Mouse (Mus musculus) T-helper 2 cell (primary cell): ENCODE data around the gene Olfr94.
"Not testable (repeated sequence)": the region's sequence is repeated elsewhere in the genome, so short reads cannot be mapped to it uniquely, and the experiment has no call there.

ENCODE experiments used
- in situ Hi-C: fragments of 300-600 bp; cut with MboI, MseI; formaldehyde crosslinking; loops from one replicate; pipeline ENCODE4 v1.15.1; 2025; ENCODE audit warnings: high pct_unique_total_duplicates

Gene Olfr94

DNA sequence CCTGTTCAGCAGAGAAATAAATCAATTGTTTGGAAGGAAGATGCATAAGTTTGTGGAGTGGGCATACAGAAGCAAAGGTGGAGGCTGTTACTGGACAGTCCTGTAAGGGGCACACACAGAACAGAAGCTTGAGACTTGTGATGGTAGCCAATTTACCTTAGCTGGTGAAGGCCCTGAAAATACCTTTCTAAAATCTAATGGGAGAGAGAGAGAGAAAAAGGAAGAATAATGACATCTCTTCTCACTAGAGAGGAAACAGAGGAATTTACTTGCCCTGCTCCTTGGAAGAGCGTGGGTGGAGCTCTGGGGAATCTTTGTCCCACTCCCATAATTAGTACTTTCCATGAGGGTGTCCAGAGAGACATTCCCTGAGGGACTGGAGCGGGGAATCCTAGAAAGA lies at the start of gene Olfr94:
Gene Olfr94, minus strand, starts transcription at position 101 of the 400 bp plus-strand sequence.
- in situ Hi-C loops = loop anchor here (5.0 to 10.0 kb wide), 2 partner anchors 129 to 306 kb away; partner anchors contain the start of genes Trim31 and Trim40

DNA sequence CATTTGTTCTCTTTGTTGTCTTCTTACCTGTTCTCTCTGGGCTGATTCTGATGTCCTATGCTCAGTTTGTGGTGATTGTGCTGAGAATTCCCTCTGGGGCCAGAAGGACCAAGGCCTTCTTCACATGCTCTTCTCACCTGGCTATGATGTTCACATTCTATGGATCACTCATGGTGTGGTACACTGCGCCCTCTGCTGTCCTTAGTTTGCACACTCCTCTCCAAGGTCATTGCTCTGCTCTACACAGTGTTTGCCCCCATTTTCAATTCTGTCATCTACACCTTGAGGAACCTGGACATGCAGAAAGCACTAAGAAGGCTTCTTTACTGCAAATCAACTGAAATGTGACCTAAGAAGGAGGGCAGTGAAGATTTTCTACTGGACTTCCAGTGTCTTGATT lies 49.8 kb upstream of the Olfr94 start:
- in situ Hi-C loops = no loop called here

DNA sequence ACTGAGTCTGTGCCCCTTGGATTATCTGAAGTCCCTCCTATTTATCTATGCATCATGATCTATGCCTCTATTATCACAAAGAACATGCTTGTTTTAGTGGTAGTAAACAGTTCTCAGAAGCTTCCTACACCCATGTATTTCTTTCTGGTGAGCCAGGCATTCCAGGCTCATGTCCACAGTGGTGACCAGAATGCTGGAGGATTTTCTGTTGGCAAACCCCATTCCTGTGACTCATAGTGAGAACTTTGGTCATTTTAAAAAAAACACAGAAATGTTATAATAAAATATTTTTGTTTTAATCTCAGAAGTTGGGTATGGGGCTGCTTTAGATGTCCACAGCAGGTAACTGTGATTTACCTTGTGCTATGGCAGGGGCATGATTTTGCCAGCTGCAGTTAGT lies 48.7 kb upstream of the Olfr94 start:
- in situ Hi-C loops = no loop called here

DNA sequence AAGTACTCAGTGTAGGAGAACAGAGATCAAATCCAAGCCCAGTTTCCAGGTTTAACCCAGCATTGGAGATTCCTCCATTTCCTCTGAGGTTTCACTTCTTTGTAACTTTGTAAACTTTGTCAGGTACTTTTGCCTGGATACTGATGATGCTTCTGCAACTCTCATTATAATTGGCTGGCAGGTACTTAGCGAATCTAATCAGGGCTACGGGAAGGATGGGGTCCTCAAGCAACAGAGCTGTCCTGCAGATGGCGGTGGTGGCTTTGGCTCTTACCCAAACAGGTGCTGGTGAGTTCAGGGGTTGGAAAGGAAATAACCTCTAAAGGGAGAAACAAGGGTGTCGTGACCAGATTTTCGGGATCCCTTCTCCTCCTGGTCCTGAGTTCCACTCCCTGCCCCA lies 45.9 kb upstream of the Olfr94 start:
- in situ Hi-C loops = no loop called here

DNA sequence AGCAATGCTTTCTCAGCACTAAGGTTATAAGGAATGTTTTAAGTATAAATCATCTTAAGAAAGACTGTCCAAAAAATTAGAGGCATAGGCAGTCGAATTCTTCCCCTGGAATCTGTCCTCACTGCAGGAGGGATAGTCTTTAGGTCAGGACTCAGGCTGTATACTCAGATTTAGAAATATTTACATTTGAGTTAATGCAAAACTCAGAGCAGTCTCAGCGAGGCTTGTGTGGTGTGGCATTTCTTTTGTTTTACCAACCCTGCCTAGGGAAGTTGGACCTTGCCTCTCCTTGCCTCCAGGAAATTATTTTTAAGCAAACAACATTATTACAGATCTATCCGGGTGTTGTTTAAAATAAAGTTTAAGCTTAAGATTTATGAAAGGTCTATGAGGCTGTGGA lies 41.4 kb upstream of the Olfr94 start:
- in situ Hi-C loops = no loop called here

DNA sequence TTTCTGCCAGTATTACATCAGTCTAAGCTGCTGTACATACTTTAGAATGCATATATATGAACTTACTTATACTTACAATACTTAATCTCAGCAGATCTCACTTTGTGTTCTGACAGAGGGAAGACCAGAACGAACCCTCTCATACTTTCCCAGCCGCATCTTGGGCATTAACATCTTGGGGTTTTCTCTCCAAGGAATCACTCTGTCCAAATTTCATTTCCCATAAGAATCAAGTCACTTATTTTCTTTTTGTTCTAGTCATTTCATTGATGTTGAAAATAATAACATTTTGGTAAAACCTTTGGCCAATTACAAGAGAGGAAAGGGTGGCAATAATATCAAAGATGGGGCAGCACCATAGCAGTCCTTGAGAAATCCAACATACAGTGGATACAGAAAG lies 36.4 kb upstream of the Olfr94 start, which contains the start of gene Olfr97:
Gene Olfr97, minus strand, starts transcription at position 101 of the 400 bp plus-strand sequence.
- in situ Hi-C loops = not testable (repeated sequence)

DNA sequence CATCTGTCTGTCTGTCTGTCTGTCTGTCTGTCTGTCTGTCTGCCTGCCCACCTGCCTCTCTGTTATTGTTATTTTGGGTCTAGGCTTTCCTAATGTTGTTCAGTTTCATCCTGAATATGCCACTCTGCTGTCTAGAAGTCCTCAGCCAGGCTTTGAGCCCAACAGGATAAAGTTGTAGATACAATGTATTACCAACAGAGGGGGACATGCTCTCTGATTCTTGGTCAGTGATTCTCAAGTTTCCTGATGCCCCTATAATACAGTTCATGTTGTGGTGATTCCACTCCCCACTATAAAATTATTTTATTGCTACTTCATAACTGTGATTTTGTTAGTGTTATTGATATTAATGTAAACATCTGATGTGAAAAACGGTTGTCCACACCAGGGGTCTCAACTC lies 21.1 kb upstream of the Olfr94 start:
- in situ Hi-C loops = no loop called here

DNA sequence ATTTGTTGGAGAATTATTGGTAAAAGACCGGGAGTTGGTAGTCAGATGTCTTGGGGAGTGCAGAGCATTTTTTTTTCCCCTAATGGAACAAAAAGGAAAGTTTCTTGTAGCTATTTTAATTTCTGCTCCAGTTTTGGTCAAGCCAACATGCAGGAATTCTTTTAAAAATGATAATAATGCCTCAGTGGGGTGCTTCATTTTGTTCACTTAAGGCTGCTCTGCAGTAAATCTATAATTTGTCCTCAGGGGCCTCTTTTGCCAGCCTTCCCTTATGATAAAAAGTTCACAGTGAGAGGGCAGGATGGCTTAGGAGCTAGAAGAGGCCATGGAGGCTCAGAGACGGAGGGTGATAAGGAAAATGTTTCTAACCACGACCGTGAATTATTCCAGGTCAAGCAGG lies 19.1 kb upstream of the Olfr94 start, which contains the start of gene Olfr96:
Gene Olfr96, plus strand, starts transcription at position 301 of the 400 bp plus-strand sequence.
- in situ Hi-C loops = no loop called here

DNA sequence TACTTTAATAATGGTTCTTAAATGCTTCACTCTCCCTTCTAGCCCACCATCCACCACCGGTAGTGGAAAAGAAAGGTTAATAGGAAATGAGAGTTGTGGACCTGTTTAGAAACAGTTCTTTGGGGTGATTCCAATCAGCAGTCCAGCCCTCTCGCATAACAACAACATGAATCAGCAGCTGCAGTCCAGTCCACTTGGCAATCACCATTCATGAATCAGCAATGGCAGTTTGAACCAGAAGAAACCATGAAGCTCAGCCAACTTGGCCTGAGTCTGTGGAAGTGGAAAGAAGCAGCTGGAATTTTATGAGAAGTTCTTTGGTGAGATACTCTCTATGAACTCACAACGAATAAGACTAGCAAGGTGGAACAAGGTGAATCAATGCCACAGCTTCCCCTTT lies 17.7 kb upstream of the Olfr94 start:
- in situ Hi-C loops = no loop called here

DNA sequence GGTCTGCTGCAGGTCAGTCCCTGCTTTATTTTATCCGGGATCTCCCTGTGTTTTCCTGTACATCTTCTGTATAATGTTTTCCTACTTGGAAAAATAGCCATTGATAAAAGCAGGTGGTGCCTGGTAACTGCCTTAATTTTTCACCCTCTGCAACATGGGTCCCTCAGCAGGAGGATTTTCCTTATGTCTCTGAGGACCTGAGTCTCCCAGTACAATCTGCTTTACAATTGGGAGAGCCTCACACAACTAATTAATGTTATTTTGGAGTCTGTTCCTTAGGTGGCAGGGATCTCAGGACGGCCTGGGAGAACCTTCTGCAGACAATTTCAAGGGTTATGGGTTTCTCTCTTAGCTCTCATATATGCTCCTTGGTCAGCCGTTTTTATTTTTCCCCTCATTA lies 12.2 kb upstream of the Olfr94 start, which contains the start of gene Olfr95:
Gene Olfr95, minus strand, starts transcription at position 101 of the 400 bp plus-strand sequence.
- in situ Hi-C loops = no loop called here

DNA sequence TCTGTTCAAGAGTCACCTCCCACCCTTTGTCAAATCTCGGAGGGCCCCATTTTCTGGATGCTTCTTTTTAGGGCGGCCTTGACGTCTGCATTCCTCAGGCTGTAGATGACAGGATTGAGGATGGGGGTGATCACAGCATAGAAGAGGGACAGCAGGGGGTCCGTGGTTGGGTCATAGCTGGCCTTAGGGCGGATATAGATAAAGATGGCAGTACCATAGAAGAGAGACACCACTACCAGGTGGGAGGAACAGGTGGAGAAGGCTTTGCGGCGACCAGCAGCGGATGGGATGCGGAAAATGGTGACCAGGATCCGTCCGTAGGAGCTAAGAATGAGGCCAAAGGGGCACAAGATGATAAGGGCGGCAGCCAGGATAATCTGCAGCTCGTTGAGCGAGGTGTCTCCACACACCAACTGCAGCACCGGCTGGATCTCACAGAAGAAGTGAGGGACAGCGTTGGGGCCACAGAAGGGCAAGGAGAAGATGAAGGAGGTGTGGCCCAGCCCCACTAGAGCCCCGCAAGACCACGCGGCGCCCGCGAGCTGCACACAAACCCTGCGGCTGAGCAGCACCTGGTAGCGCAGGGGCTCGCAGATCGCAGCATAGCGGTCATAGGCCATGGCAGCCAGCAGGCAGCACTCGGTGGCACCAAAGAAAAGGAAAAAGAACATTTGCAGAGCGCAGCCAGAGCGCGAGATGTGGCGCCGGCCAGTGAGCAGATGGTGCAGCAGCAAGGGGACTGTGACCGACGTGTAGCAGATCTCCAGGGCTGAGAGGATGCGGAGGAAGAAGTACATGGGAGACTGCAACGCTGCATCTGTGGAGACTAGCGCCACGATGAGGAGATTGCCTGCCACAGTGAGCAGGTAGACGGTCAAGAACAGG lies 10.3 kb upstream of the Olfr94 start:
- in situ Hi-C loops = no loop called here

DNA sequence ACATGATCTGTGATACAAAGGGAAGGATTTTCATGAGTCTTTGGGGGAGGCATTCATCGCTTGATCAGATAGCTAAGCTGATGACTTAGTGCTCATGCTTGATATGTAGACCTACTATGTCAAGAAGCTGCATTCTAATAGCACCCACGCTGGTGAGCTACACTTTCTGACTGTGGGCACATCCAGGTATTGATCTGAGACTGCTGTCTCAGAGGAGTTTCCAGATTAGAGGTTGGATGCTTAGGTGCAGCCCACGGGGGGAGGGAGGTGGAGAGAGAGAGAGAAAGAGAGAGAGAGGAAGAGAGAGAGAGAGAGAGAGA lies 3.1 kb upstream of the Olfr94 start:
- in situ Hi-C loops = loop anchor here (5.0 to 10.0 kb wide), 2 partner anchors 132 to 309 kb away; partner anchors contain the start of genes Trim31 and Trim40

DNA sequence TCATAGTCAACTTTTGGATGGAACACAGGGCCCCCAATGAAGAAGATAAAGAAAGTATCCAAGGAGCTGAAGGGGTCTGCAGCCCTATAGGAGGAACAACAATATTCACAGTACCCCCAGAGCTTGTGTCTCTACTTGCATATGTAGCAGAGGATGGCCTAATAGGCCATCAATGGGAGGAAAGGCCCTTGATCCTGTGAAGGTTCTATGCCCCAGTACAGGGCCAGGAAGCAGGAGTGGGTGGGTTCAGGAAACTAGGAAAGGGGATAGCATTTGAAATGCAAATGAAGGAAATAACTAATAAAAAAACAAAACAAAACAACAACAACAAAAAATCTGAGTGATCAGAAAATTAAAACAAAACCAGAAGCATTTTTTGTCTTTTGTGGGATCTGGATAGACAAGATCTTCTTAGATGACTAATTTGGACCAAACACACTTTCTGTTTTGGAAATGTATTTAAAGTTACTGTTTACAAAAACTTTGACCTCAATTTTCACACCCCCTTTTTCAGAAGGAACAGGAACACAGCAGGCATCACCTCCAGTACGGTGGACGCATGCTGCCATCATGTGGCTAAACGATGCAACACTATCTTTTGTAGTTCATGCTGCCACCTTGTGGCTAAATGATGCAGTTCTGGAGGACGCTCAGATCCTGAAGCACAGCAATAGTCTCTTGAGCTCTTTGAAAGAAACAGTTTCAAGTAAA lies 2.6 kb upstream of the Olfr94 start:
- in situ Hi-C loops = loop anchor here (5.0 to 10.0 kb wide), 2 partner anchors 131 to 309 kb away; partner anchors contain the start of genes Trim31 and Trim40

DNA sequence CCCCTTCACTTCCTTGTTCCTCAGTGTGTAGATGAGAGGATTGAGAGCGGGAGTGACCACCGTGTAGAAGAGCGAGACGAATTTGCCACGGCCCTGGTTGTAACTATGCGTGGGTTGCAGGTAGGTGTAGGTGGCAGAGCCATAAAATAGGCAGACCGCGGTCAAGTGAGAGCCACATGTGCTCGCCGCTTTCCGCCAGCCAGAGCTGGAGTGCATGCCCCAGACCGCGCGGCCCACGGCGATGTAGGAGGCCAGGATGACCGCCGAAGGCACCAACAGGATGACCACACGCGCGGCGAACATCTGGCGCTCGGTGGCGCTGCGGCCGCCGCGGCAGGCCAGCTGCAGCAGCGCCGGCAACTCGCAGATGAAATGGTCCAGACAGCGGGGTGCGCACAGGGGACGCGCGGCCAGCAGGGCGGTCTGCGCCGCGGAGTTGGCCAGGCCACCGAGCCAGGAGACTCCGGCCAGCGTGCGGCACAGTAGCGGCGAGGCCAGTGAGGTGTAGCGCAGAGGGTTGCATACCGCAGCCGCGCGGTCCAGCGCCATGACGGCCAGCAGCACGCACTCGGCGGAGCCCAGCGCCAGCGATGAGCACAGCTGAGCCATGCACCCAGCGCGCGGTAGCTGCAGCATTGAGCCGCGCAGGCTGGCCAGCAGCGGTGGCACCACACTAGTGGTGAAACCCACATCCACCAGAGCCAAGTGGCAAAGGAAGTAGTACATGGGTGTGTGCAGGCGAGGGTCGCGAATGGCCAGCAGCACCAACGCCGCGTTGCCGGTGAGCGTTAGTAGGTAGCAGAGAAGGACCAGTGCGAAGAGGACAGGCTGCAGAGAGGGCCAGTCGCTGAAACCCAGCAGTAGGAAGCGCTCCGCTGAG lies 3.7 kb downstream of the Olfr94 start:
- in situ Hi-C loops = no loop called here

DNA sequence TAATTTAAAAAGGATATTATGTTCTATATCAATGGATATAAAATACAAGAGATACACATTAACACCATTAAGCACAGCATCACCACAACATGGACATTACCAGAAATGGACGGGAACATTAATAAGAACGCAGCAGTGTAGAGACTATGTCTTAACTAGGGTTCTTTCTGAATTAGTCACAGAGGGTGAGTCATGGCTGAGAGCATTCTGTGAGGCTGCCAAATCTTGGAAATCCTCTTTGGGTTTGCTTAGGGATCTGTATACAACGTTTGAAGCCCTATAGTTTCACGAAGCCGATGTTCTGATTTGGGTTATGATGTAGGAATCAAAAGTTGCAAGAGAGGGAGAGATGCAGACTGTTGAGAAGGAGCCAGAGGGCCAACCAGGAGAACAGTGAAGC lies 6.0 kb downstream of the Olfr94 start:
- in situ Hi-C loops = no loop called here

DNA sequence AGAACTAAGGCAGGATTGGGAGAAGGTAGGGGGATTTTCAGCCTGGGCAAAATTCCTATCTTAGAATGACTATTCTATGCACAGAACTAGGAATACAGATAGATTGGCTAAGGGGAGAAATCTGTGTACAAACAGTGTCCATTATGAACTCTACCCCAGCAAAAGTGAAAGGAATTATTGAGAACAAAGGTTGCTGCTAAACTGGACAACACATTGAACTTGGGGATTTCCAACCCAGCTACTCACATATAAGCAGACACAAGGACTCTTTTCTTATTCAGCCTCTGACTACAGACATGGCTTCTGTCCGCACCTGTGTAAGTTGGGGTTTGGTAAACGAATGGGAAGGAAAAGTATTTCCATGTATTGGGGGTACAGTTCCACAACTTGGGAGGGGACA lies 7.1 kb downstream of the Olfr94 start, which contains the start of gene Ubd:
Gene Ubd, plus strand, starts transcription at position 237 of the 400 bp plus-strand sequence.
- in situ Hi-C loops = no loop called here

DNA sequence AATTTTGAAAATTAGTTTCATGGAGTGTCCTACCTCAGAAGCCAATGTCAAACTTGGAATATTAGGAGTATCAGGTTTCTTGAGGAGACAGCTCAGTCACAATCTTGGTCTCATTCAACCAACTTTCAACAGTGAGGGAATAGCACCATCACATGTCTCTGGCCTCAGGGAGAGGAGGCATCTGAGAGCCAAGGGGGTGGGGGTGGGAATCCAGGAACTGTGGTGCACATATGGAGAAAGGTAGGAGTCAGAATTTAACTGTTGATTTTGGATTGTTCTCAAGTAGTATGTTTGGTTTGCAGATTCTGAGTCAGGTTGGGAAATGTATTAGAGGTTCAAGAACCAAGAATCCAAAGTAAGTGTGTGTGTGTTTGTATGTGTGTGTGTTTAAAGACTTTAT lies 7.8 kb downstream of the Olfr94 start:
- in situ Hi-C loops = no loop called here

DNA sequence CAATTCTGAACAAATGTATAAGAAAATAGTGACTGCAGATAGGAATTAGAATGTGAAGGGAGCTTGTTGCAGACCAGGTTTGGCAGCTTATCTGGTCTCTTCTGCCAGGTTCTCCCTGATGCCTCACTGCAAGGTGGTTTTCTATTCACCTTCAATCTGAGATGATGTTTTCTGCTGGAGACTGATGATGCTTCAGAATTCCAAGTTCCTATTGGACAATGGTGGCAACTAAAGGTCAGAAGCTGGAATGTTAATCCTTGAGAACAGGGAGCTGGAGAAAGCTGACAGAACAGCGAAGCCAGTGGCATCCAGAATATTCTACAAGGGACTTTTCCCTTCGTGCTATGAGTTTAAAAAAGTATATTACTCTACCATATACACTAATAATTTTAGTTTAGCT lies 10.1 kb downstream of the Olfr94 start:
- in situ Hi-C loops = no loop called here

DNA sequence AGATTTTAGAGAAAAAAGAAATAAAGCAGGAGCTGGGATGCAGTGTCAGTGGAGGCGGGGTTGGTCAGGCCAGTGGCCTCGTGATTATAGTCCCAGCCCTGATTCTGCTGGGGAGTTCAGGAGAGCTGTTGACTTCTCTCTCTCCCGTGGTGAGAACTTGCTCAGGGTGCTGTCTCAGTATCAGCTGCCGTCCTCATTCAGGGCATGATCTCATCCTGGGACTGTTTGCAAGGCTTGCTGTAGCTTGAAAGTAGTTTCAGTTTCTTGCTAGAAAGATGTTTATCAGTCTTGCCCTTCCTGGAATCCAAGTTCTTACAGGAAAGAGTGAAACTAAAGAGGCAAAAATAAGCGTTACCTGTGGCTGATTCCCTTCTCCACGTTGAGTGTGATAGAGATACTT lies 15.3 kb downstream of the Olfr94 start:
- in situ Hi-C loops = no loop called here

DNA sequence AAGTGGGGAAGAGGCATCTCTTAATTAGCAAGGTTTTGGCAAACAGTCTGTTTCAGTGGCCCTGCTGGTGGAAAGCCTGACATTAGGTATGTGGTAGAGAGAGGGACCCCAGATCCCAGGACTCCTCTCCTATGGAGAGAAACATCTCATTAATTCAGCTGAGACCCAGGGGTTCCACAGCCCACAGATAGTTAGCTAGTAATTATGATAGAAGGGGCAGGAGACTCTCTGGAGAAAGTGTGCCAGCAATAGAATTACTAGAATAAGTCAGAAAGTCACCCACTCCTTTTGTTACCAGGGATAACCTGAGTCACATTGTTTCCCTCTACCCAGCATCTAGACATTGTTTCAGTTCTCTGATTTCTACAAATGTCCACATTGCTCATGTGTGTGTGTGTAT lies 39.4 kb downstream of the Olfr94 start, which contains the start of gene Olfr93:
Gene Olfr93, minus strand, starts transcription at position 101 of the 400 bp plus-strand sequence.
- in situ Hi-C loops = no loop called here
